Mouse (Mus musculus): ENCODE measurements at regions not wholly inside any gene's neighbourhood (a gene's known extent, or its start where the extent isn't known, plus 50 kb on each side); places are given as distances from the start of the nearest gene placed in this dataset.

- H3K27ac ChIP-seq (ENCODE audit: insufficient read depth, low read length) = no peak overlapping the region
- H3K4me3 ChIP-seq (ENCODE audit: insufficient read depth, low read length) = no peak overlapping the region
- H3K4me1 ChIP-seq (ENCODE audit: control insufficient read depth, insufficient read depth, low read length) = no peaks in the 10 kb centered on the region
- no peak for TF ChIP-seq CTCF (IDR thresholded peaks at IDR 0.05; ENCODE audit: extremely low read depth, insufficient read depth, low read length)
- TF ChIP-seq POLR2A (IDR thresholded peaks at IDR 0.05; ENCODE audit: extremely low read depth, insufficient read depth, low read length) = no peak
These were observed 241.3 kb upstream of the 1700056E22Rik start for GRCm38 (mm10) chr1:184275396-184275795.

DNA sequence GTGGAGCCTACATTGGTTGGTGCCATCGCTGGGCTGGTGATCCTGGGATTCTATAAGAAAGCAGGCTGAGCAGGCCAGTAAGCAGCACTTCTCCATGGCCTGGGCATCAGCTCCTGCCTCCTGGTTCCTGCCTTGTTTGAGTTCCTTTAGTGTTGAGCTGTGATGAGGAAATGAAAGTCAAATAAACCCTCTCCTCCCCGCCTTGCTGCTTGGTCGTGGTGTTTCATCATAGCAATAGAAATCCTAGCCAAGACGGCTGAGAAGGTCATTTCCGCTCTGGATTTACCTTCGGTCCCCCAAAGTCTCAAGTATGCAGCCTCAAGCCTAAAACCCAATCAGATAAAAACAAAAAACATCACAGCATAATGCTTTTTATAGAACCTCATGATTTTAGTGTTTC, 240.6 kb upstream of the 1700056E22Rik start:
- H3K4me3 ChIP-seq (ENCODE audit: insufficient read depth, low read length) = no peak overlapping the region
- no peak for TF ChIP-seq CTCF (IDR thresholded peaks at IDR 0.05; ENCODE audit: extremely low read depth, insufficient read depth, low read length)
- no peak for TF ChIP-seq POLR2A (IDR thresholded peaks at IDR 0.05; ENCODE audit: extremely low read depth, insufficient read depth, low read length)
- H3K4me1 ChIP-seq (ENCODE audit: control insufficient read depth, insufficient read depth, low read length) = no peaks in the 10 kb centered on the region
- no peak overlapping the region for H3K27ac ChIP-seq (ENCODE audit: insufficient read depth, low read length)

DNA sequence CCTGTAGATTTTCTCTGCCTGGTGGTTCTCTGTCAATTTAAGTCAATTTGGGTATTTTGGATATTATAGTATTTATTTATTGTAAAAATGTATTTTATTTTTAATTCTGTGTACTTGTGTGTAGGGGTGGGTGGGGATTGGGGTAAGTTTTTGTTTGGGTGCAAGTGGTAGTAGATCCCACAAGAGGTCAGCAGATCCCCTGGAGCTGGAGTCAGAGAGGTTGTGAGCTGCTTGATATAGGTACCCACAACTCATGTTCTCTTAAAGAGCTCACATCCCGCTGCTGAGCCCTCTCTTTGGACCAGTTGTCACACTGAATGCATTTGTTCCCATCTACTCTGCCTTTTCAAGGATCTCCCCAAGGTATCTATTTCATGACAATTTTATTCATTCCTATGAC, 239.6 kb upstream of the 1700056E22Rik start:
- no peak overlapping the region for H3K4me3 ChIP-seq (ENCODE audit: insufficient read depth, low read length)
- TF ChIP-seq CTCF (IDR thresholded peaks at IDR 0.05; ENCODE audit: extremely low read depth, insufficient read depth, low read length) (0 out of 2 replicates have a peak, but pooled peaks have one; percentile 0), POLR2A (IDR thresholded peaks at IDR 0.05; ENCODE audit: extremely low read depth, insufficient read depth, low read length) (no peak)
- H3K27ac ChIP-seq (ENCODE audit: insufficient read depth, low read length) = no peak overlapping the region
- no peaks in the 10 kb centered on the region for H3K4me1 ChIP-seq (ENCODE audit: control insufficient read depth, insufficient read depth, low read length)

DNA sequence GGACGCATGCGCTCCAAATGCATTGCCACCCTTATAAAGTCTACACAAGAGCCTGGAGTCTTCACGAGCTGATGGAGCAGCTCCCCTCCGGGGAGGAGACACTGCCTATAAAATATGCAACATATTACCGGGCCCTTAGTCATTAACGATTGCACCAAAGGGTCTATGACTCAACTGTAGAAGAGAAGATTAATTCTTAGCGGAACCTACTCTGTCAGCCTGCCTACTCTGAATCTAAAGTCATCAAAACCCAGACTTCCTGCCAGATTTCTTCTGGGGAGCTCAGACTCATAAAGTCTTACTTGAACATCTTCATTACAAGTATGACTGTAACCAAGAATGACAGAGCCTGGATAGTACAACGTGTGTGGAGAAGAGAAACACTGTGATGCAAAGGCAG, 237.2 kb upstream of the 1700056E22Rik start:
- TF ChIP-seq POLR2A (IDR thresholded peaks at IDR 0.05; ENCODE audit: extremely low read depth, insufficient read depth, low read length) (no peak), CTCF (IDR thresholded peaks at IDR 0.05; ENCODE audit: extremely low read depth, insufficient read depth, low read length) (no peak)
- Histone ChIP-seq H3K4me3 (ENCODE audit: insufficient read depth, low read length) (no peak overlapping the region), H3K27ac (ENCODE audit: insufficient read depth, low read length) (no peak overlapping the region), H3K4me1 (ENCODE audit: control insufficient read depth, insufficient read depth, low read length) (no peaks in the 10 kb centered on the region)

DNA sequence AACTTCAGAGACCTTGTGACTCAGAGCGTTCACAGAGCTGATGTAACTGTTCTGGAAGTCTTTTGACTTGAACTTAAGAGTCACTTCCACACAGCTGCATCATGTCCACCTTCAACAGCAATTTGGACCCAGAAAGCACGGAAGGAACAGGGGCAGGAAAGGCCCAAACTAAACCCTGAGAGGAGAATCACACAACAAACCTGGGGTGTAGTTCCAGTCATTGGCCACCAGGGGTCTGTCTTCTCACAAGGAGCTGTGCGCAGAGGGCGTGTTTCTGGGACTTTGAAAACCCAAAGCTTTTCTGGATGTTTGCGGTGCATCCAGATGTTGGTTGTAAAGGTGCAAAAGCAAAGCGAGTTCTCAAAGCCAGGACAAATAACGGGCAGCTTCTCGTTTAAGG, 231.9 kb upstream of the 1700056E22Rik start:
- no peaks in the 10 kb centered on the region for H3K4me1 ChIP-seq (ENCODE audit: control insufficient read depth, insufficient read depth, low read length)
- TF ChIP-seq POLR2A (IDR thresholded peaks at IDR 0.05; ENCODE audit: extremely low read depth, insufficient read depth, low read length) (no peak), CTCF (IDR thresholded peaks at IDR 0.05; ENCODE audit: extremely low read depth, insufficient read depth, low read length) (peak; percentile 86)
- H3K4me3 ChIP-seq (ENCODE audit: insufficient read depth, low read length) = no peak overlapping the region
- H3K27ac ChIP-seq (ENCODE audit: insufficient read depth, low read length) = no peak overlapping the region

GRCm38 (mm10) chr1:184262975-184263374, 228.9 kb upstream of the 1700056E22Rik start:
- Histone ChIP-seq H3K4me1 (ENCODE audit: control insufficient read depth, insufficient read depth, low read length) (no peaks in the 10 kb centered on the region), H3K27ac (ENCODE audit: insufficient read depth, low read length) (no peak overlapping the region), H3K4me3 (ENCODE audit: insufficient read depth, low read length) (no peak overlapping the region)
- TF ChIP-seq POLR2A (IDR thresholded peaks at IDR 0.05; ENCODE audit: extremely low read depth, insufficient read depth, low read length) (no peak), CTCF (IDR thresholded peaks at IDR 0.05; ENCODE audit: extremely low read depth, insufficient read depth, low read length) (no peak)

DNA sequence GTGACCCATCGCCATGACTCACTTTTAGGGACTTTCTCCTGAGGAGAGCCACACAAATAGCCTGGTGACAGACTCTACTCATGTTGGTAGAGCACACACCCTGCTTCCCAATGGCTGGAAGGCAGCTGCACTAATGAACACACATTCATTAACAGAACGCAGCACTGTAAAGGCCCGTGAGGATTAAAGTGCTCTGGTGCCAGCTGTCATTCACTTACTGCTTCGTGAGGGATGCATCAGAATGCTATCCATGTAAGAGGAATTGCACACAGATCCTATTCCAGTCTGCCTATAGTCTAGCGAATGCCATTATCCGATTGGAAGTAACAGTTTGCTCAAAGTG, 227.3 kb upstream of the 1700056E22Rik start:
- H3K4me3 ChIP-seq (ENCODE audit: insufficient read depth, low read length) = no peak overlapping the region
- no peak overlapping the region for H3K27ac ChIP-seq (ENCODE audit: insufficient read depth, low read length)
- TF ChIP-seq POLR2A (IDR thresholded peaks at IDR 0.05; ENCODE audit: extremely low read depth, insufficient read depth, low read length) (no peak), CTCF (IDR thresholded peaks at IDR 0.05; ENCODE audit: extremely low read depth, insufficient read depth, low read length) (no peak)
- no peaks in the 10 kb centered on the region for H3K4me1 ChIP-seq (ENCODE audit: control insufficient read depth, insufficient read depth, low read length)

DNA sequence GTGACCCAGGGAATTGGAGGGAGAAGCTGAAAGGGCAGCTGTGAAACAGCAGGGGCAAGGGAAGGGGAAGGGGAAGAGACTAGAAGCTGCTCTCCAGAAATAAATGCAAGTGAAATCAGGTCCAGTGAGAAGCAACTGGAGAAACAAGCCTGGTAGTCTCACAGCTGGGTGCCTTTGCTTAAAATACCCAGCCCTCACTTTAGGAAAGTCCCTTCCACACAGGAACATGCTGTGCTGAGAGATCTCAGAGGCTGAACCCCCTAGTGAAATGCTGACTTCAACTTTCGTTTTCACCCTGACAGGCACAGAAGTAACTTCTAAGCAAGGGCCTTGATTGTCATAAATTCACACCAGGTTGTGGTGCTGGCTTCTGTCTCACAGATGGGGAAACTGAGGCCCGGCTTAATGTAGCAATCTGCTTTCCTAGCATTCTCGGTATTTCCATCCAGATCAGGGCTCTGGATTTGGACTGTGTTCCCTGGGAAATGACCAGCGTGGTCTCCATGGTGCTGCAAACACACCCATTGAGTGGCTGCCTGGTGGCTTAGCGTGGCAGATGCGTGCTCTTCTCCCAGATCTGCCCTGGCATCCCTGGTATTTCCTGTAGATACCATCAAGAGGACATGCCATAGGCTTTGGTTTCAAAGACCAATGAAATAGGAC, 226.8 kb upstream of the 1700056E22Rik start:
- TF ChIP-seq CTCF (IDR thresholded peaks at IDR 0.05; ENCODE audit: extremely low read depth, insufficient read depth, low read length) = no peak
- no peak for TF ChIP-seq POLR2A (IDR thresholded peaks at IDR 0.05; ENCODE audit: extremely low read depth, insufficient read depth, low read length)

GRCm38 (mm10) chr1:184259853-184260252, 225.8 kb upstream of the 1700056E22Rik start:
- no peak overlapping the region for H3K4me3 ChIP-seq (ENCODE audit: insufficient read depth, low read length)
- H3K27ac ChIP-seq (ENCODE audit: insufficient read depth, low read length) = no peak overlapping the region
- TF ChIP-seq POLR2A (IDR thresholded peaks at IDR 0.05; ENCODE audit: extremely low read depth, insufficient read depth, low read length) = no peak
- TF ChIP-seq CTCF (IDR thresholded peaks at IDR 0.05; ENCODE audit: extremely low read depth, insufficient read depth, low read length) = no peak
- no peaks in the 10 kb centered on the region for H3K4me1 ChIP-seq (ENCODE audit: control insufficient read depth, insufficient read depth, low read length)

More for the DNA sequence above, 226.8 kb upstream of the 1700056E22Rik start:
- Histone ChIP-seq H3K4me3 (ENCODE audit: insufficient read depth, low read length) (no peak overlapping the region), H3K27ac (ENCODE audit: insufficient read depth, low read length) (no peak overlapping the region), H3K4me1 (ENCODE audit: control insufficient read depth, insufficient read depth, low read length) (no peaks in the 10 kb centered on the region)

GRCm38 (mm10) chr1:184257356-184257755, 223.3 kb upstream of the 1700056E22Rik start:
- H3K4me1 ChIP-seq (ENCODE audit: control insufficient read depth, insufficient read depth, low read length) = no peaks in the 10 kb centered on the region
- TF ChIP-seq POLR2A (IDR thresholded peaks at IDR 0.05; ENCODE audit: extremely low read depth, insufficient read depth, low read length) (no peak), CTCF (IDR thresholded peaks at IDR 0.05; ENCODE audit: extremely low read depth, insufficient read depth, low read length) (no peak)

More at GRCm38 (mm10) chr1:184257356-184257755, 223.3 kb upstream of the 1700056E22Rik start:
- Histone ChIP-seq H3K4me3 (ENCODE audit: insufficient read depth, low read length) (no peak overlapping the region), H3K27ac (ENCODE audit: insufficient read depth, low read length) (no peak overlapping the region)

All from cortical plate, adult 2 months (tissue).